Mouse (Mus musculus): ENCODE results near the gene Vmn1r237. TPM values are rescaled to one million over a fixed set of nuclear protein-coding genes. Genes with fewer than 3 reads are reported as not detected.

Vmn1r237 gene
- polyA plus RNA-seq (2017; shearing (Covaris generic)), result not detected

DNA sequence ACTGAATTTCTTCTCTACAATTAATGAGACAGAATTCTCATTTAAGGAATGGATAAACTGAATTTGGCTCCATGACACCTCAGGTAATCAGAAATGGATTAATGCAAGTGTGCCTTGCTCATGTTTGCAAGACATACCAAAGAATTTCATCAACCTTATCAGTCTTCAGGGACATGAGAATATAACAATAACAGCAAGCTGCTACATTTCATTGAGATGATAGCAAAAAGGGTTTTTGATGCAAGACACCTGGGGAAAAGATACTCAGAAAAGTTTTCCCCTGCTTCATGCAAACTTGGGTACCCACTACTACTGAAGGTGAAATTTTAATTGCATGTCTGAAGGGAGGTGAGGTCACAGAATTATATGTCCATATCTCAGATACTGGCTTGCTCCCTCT, at the start of gene Vmn1r237:
Vmn1r237 (plus strand) TSS at position 301 of the 400 bp plus-strand sequence.

DNA sequence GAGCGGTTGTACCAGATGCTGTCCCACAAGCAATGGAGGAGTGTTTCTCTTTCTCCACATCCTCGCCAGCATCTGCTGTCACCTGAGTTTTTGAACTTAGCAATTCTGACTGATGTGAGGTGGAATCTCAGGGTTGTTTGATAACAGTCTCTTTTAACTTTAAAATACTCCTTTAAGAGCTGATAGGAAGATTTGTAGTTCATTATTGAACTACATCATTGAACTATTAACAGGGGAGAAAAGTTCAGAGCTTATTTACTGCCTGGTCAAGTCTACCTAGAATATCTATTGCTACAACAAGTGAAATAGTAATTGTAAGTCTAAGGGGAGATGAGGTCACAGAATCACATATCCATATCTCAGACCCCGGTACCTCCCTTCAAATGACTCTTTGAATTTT, 29.0 kb upstream of the Vmn1r237 start, which contains the start of gene Vmn1r236:
Vmn1r236 (plus strand) TSS at position 301 of the 400 bp plus-strand sequence.

Other genes with a start within 250 kb of the Vmn1r237 start
- not detected for gene Vmn1r234, start 85.8 kb upstream of the Vmn1r237 start, polyA plus RNA-seq (2017; shearing (Covaris generic))
- gene Vmn1r235, start 55.5 kb upstream of the Vmn1r237 start, polyA plus RNA-seq (2017; shearing (Covaris generic)), result not detected
- gene Vmn1r236, start 28.9 kb upstream of the Vmn1r237 start, polyA plus RNA-seq (2017; shearing (Covaris generic)), result not detected
- 23.8 TPM for gene Zfp677, start 71.9 kb downstream of the Vmn1r237 start, polyA plus RNA-seq (2017; shearing (Covaris generic))
- 13.3 TPM for gene Zfp54, start 111.4 kb downstream of the Vmn1r237 start, polyA plus RNA-seq (2017; shearing (Covaris generic))
- 47.8 TPM for gene Zfp51, start 138.5 kb downstream of the Vmn1r237 start, polyA plus RNA-seq (2017; shearing (Covaris generic))
- 65.7 TPM for gene Zfp53, start 177.1 kb downstream of the Vmn1r237 start, polyA plus RNA-seq (2017; shearing (Covaris generic))
- gene Zfp52, start 223.7 kb downstream of the Vmn1r237 start, polyA plus RNA-seq (2017; shearing (Covaris generic)), result 22.9 TPM

Measured in CD4-positive, CD25-positive, alpha-beta regulatory T cell, adult 9 weeks (primary cell).